Mouse (Mus musculus): ENCODE data around the gene Rgs19. TPM values are rescaled to one million over a fixed set of nuclear protein-coding genes. Genes with fewer than 3 reads are reported as not detected.

Gene Rgs19
- total RNA-seq, 4 experiments from 2014 or later = 3.7 to 8.9 (median 4.9) TPM

- DNase-seq (ENCODE audit: low spot score) = no peak
Measured at GRCm38 (mm10) chr2:181683381-181683780, 10.4 kb downstream of the Rgs19 start.

- no peak for DNase-seq (ENCODE audit: low spot score)
Measured at GRCm38 (mm10) chr2:181681978-181682377, 11.8 kb downstream of the Rgs19 start.

GRCm38 (mm10) chr2:181680716-181681117, 13.1 kb downstream of the Rgs19 start:
- DNase-seq (ENCODE audit: low spot score) = no peak

- DNase-seq (ENCODE audit: low spot score) = peak; percentile 63
Measured at GRCm38 (mm10) chr2:181679951-181680715, 13.6 kb downstream of the Rgs19 start, which contains the start of gene Tcea2. Gene Tcea2 (plus strand): TSS chr2:181680310.

- DNase-seq (ENCODE audit: low spot score) = peak; percentile 83
Measured at GRCm38 (mm10) chr2:181678780-181679179, 15.0 kb downstream of the Rgs19 start.

GRCm38 (mm10) chr2:181677755-181678098, 16.1 kb downstream of the Rgs19 start:
- no peak for DNase-seq (ENCODE audit: low spot score)

- DNase-seq (ENCODE audit: low spot score) = peak; percentile 75
Measured at GRCm38 (mm10) chr2:181677096-181677754, 16.6 kb downstream of the Rgs19 start.

GRCm38 (mm10) chr2:181676424-181676823, 17.4 kb downstream of the Rgs19 start:
- DNase-seq (ENCODE audit: low spot score) = no peak

GRCm38 (mm10) chr2:181675454-181675853, 18.3 kb downstream of the Rgs19 start:
- peak; percentile 86 for DNase-seq (ENCODE audit: low spot score)

- DNase-seq (ENCODE audit: low spot score) = no peak
Measured at GRCm38 (mm10) chr2:181674934-181675333, 18.8 kb downstream of the Rgs19 start.

- DNase-seq (ENCODE audit: low spot score) = no peak
Measured at GRCm38 (mm10) chr2:181673501-181673900, 20.3 kb downstream of the Rgs19 start.

GRCm38 (mm10) chr2:181671984-181672383, 21.8 kb downstream of the Rgs19 start:
- no peak for DNase-seq (ENCODE audit: low spot score)

- DNase-seq (ENCODE audit: low spot score) = peak; percentile 85
Measured at GRCm38 (mm10) chr2:181671326-181671725, 22.5 kb downstream of the Rgs19 start, which contains the start of gene Sox18. Gene Sox18 (minus strand): TSS chr2:181671640.

- DNase-seq (ENCODE audit: low spot score) = no peak
Measured at GRCm38 (mm10) chr2:181670913-181671311, 22.9 kb downstream of the Rgs19 start.

GRCm38 (mm10) chr2:181670285-181670912, 23.4 kb downstream of the Rgs19 start:
- no peak for DNase-seq (ENCODE audit: low spot score)

GRCm38 (mm10) chr2:181663298-181663630, 30.5 kb downstream of the Rgs19 start:
- peak; percentile 83 for DNase-seq (ENCODE audit: low spot score)

GRCm38 (mm10) chr2:181662620-181663297, 31.0 kb downstream of the Rgs19 start:
- DNase-seq (ENCODE audit: low spot score) = peak; percentile 65

- peak; percentile 94 for DNase-seq (ENCODE audit: low spot score)
Measured at GRCm38 (mm10) chr2:181659609-181660055, 34.1 kb downstream of the Rgs19 start.

- peak; percentile 75 for DNase-seq (ENCODE audit: low spot score)
Measured at GRCm38 (mm10) chr2:181658930-181659555, 34.7 kb downstream of the Rgs19 start.

GRCm38 (mm10) chr2:181658528-181658927, 35.2 kb downstream of the Rgs19 start:
- DNase-seq (ENCODE audit: low spot score) = no peak

GRCm38 (mm10) chr2:181657441-181657840, 36.3 kb downstream of the Rgs19 start:
- no peak for DNase-seq (ENCODE audit: low spot score)
